Comparison of ENCODE assay signal across 8 mouse cellular contexts in the genomic region with DNA sequence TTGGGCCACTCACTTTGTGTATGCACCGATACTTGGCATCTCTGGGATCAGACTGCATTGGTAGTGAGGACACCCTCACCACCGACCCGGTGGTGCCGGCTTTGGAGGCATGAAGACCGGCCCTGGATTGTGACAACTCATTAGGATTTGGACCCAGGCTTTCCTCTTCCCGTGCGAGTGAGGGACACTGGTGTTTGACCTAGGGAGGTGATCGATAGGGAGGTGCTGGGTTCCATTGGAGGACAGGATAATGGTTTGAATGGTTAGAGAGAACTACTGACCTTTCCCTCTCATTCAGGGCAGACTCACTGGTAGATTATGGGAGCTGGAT. TPM values are rescaled to one million over a fixed set of nuclear protein-coding genes. Genes with fewer than 3 reads are reported as not detected.
A peak's percentile ranks its signal among the peaks of the same experiment; 100 is the strongest.
DNase-seq lines count a peak whose midpoint lies in the region; ATAC-seq and TF ChIP-seq lines count a peak whose summit lies in the region.

No protein-coding gene starts in this region.

- H3K4me1 ChIP-seq in heart, adult 2 months (ENCODE audit: control insufficient read depth, insufficient read depth, low read length) = peaks cover 12% of the 10 kb centered on the region
- H3K4me1 ChIP-seq in forebrain, embryonic 12.5 days = peaks cover 26% of the 10 kb centered on the region
- H3K4me1 ChIP-seq in liver, embryonic 13.5 days (replicated peaks) = peaks cover 57% of the 10 kb centered on the region

- peaks cover 24% of the 10 kb centered on the region for H3K36me3 ChIP-seq in heart, adult 2 months (ENCODE audit: control insufficient read depth, insufficient read depth, low read length)
- H3K36me3 ChIP-seq in C2C12 (ENCODE audit: control insufficient read depth, insufficient read depth) = no peaks in the 10 kb centered on the region
- no peaks in the 10 kb centered on the region for H3K36me3 ChIP-seq in forebrain, embryonic 12.5 days (replicated peaks)
- 0 out of 2 replicates have a peak, but pooled peaks cover 2% of the 10 kb centered on the region for H3K36me3 ChIP-seq in liver, embryonic 13.5 days

- no peak; the same call in 1 of the 2 replicates for ATAC-seq in forebrain, embryonic 12.5 days (ENCODE audit: low FRiP score)
- ATAC-seq in liver, embryonic 13.5 days (ENCODE audit: low read depth) = no peak; the same call in none of the 2 replicates

- no peaks in the 10 kb centered on the region for H3K27me3 ChIP-seq in heart, adult 2 months (ENCODE audit: control insufficient read depth, insufficient read depth, low read length)
- no peaks in the 10 kb centered on the region for H3K27me3 ChIP-seq in C2C12 (ENCODE audit: control insufficient read depth, insufficient read depth, insufficient read length)
- H3K27me3 ChIP-seq in forebrain, embryonic 12.5 days = no peaks in the 10 kb centered on the region
- H3K27me3 ChIP-seq in liver, embryonic 13.5 days = no peaks in the 10 kb centered on the region

- TF ChIP-seq CTCF in heart, adult 2 months (IDR thresholded peaks at IDR 0.05) = no peak
- no peak for TF ChIP-seq CTCF in C2C12 (IDR thresholded peaks at IDR 0.05; ENCODE audit: control insufficient read depth, insufficient read depth, insufficient read length)

- H3K9me3 ChIP-seq in forebrain, embryonic 12.5 days = no peaks in the 10 kb centered on the region
- no peaks in the 10 kb centered on the region for H3K9me3 ChIP-seq in liver, embryonic 13.5 days (replicated peaks)

- H3K9ac ChIP-seq in heart, adult 2 months (ENCODE audit: low read depth, low read length) = peak overlapping the region; percentile 94
- peak overlapping the region; percentile 86 for H3K9ac ChIP-seq in forebrain, embryonic 12.5 days
- H3K9ac ChIP-seq in liver, embryonic 13.5 days = peak overlapping the region; percentile 86

- peaks cover 2% of the 10 kb centered on the region for H3K79me2 ChIP-seq in heart, adult 2 months (replicated peaks; ENCODE audit: control insufficient read depth, insufficient read depth, low read length)
- peaks cover 40% of the 10 kb centered on the region for H3K79me2 ChIP-seq in C2C12 (ENCODE audit: control insufficient read depth, insufficient read depth)

- H3K4me2 ChIP-seq in forebrain, embryonic 12.5 days = peak overlapping the region; percentile 83
- peak overlapping the region; percentile 92 for H3K4me2 ChIP-seq in liver, embryonic 13.5 days

- DNase-seq in heart, adult 2 months = no peak
- DNase-seq in heart, adult 11 months = no peak
- DNase-seq in liver, embryonic 13.5 days = no peak
- DNase-seq in thymus, postnatal 4 days = no peak
- DNase-seq in gastrocnemius, postnatal 25 days = no peak
- DNase-seq in adrenal gland, postnatal 10 days = no peak

- no peak for TF ChIP-seq POLR2A in heart, adult 2 months (IDR thresholded peaks at IDR 0.05; ENCODE audit: insufficient read depth, low read depth, low read length)

- H3K79me3 ChIP-seq in C2C12 (ENCODE audit: low read depth) = peaks cover 7% of the 10 kb centered on the region

- H3K4me3 ChIP-seq in heart, adult 2 months = peak overlapping the region; percentile 82
- peak overlapping the region; percentile 70 for H3K4me3 ChIP-seq in C2C12 (ENCODE audit: insufficient read depth, poor library complexity, severe bottlenecking)
- peak overlapping the region; percentile 90 for H3K4me3 ChIP-seq in forebrain, embryonic 12.5 days (replicated peaks)
- peak overlapping the region; percentile 81 for H3K4me3 ChIP-seq in liver, embryonic 13.5 days (replicated peaks)

- WGBS in heart, adult 2 months = 0% methylated on average over 8 of the region's 8 CpGs
- WGBS in forebrain, embryonic 12.5 days = 2% methylated on average over 8 of the region's 8 CpGs
- under 1% methylated on average over 8 of the region's 8 CpGs for WGBS in liver, embryonic 13.5 days (ENCODE audit: insufficient replicate concordance)

- intact Hi-C loops in heart, adult 2 months (cut with DNase I) = loop anchor here (5.0 to 10.0 kb wide), 2 partner anchors 161 to 1012 kb away; partner anchors contain the start of genes Glyr1 and Naa60

- peak overlapping the region; percentile 82 for H3ac ChIP-seq in C2C12 (ENCODE audit: control insufficient read depth, insufficient read length, low read depth)

- peak overlapping the region; percentile 98 for H3K27ac ChIP-seq in heart, adult 2 months
- peak overlapping the region; percentile 81 for H3K27ac ChIP-seq in forebrain, embryonic 12.5 days
- H3K27ac ChIP-seq in liver, embryonic 13.5 days = peak overlapping the region; percentile 83

- TF ChIP-seq EP300 in heart, adult 2 months (IDR thresholded peaks at IDR 0.05; ENCODE audit: insufficient read depth, low read depth, low read length) = no peak

TF ChIP-seq in C2C12, 6 proteins besides CTCF, POLR2A, EP300 and RAD21:
- TF ChIP-seq MYOD1 (IDR thresholded peaks at IDR 0.05; ENCODE audit: control insufficient read depth, insufficient read length, low read depth) = no peak
TF ChIP-seq in C2C12: peak in this region for 0.

RNA-seq across cellular contexts. Expression of gene Mgrn1, which starts 0.6 kb away (rescaled TPM):
- 100 to 1,000 TPM; 148 to 168 TPM for total RNA-seq in heart, adult 2 months (2021)
- polyA plus RNA-seq in heart, adult 2 months (2012; rRNA removed) = 274 and 284 TPM in 2 replicates
- polyA plus RNA-seq in C2C12 (2012; fragmentation: generic; extraction: Trizol) = 50.3 TPM
- 80.2 and 85.1 TPM in 2 replicates for polyA plus RNA-seq in forebrain, embryonic 12.5 days (2016; fragmentation: Nextera tagmentation; extraction: Ambion mirVana)
- polyA plus RNA-seq in liver, embryonic 13.5 days (2015; fragmentation: Nextera tagmentation; extraction: Ambion mirVana) = 22.6 and 24.5 TPM in 2 replicates
- total RNA-seq in gastrocnemius, postnatal 25 days (2021) = 10 to 100 TPM; 51.5 to 55.2 TPM
- total RNA-seq in adrenal gland, postnatal 10 days (2021) = 100 to 1,000 TPM in 1 of 2 experiments, 10 to 100 TPM in 1; 88.0 to 106 TPM

RNA-seq across cellular contexts. Expression of gene Ubald1, which starts 6.5 kb away (rescaled TPM):
- total RNA-seq in heart, adult 2 months (2021) = 10 to 100 TPM; 17.2 to 18.3 TPM
- polyA plus RNA-seq in heart, adult 2 months (2012; rRNA removed) = 18.2 and 24.5 TPM in 2 replicates
- 63.2 TPM for polyA plus RNA-seq in C2C12 (2012; fragmentation: generic; extraction: Trizol)
- polyA plus RNA-seq in forebrain, embryonic 12.5 days (2016; fragmentation: Nextera tagmentation; extraction: Ambion mirVana) = 23.8 and 27.2 TPM in 2 replicates
- 12.3 and 13.3 TPM in 2 replicates for polyA plus RNA-seq in liver, embryonic 13.5 days (2015; fragmentation: Nextera tagmentation; extraction: Ambion mirVana)
- 10 to 100 TPM; 26.1 to 27.0 TPM for total RNA-seq in gastrocnemius, postnatal 25 days (2021)
- total RNA-seq in adrenal gland, postnatal 10 days (2021) = 10 to 100 TPM; 29.2 to 31.3 TPM

RNA-seq across cellular contexts. Expression of gene 4930562C15Rik, which starts 51.4 kb away (rescaled TPM):
- not detected for total RNA-seq in heart, adult 2 months (2021)
- polyA plus RNA-seq in heart, adult 2 months (2012; rRNA removed) = 0.23 TPM in 1 of 2 replicates, not detected in the other
- 0.14 TPM for polyA plus RNA-seq in C2C12 (2012; fragmentation: generic; extraction: Trizol)
- polyA plus RNA-seq in forebrain, embryonic 12.5 days (2016; fragmentation: Nextera tagmentation; extraction: Ambion mirVana) = 0.44 and 0.54 TPM in 2 replicates
- not detected in 2 replicates for polyA plus RNA-seq in liver, embryonic 13.5 days (2015; fragmentation: Nextera tagmentation; extraction: Ambion mirVana)
- total RNA-seq in gastrocnemius, postnatal 25 days (2021) = not detected
- not detected for total RNA-seq in adrenal gland, postnatal 10 days (2021)

RNA-seq across cellular contexts. Expression of gene Nudt16l1, which starts 51.9 kb away (rescaled TPM):
- 10 to 100 TPM; 16.7 to 17.1 TPM for total RNA-seq in heart, adult 2 months (2021)
- 38.9 and 44.5 TPM in 2 replicates for polyA plus RNA-seq in heart, adult 2 months (2012; rRNA removed)
- 59.6 TPM for polyA plus RNA-seq in C2C12 (2012; fragmentation: generic; extraction: Trizol)
- 124 and 125 TPM in 2 replicates for polyA plus RNA-seq in forebrain, embryonic 12.5 days (2016; fragmentation: Nextera tagmentation; extraction: Ambion mirVana)
- polyA plus RNA-seq in liver, embryonic 13.5 days (2015; fragmentation: Nextera tagmentation; extraction: Ambion mirVana) = 53.6 and 55.1 TPM in 2 replicates
- total RNA-seq in gastrocnemius, postnatal 25 days (2021) = 10 to 100 TPM; 11.2 to 18.2 TPM
- total RNA-seq in adrenal gland, postnatal 10 days (2021) = 10 to 100 TPM; 63.3 to 79.9 TPM
